Mouse (Mus musculus) testis, adult 2 months (tissue): ENCODE measurements around the gene Synj2.

ENCODE experiments used
- CTCF ChIP-seq: fragments of 200-500 bp; IDR thresholded peaks from 2 replicates; pipeline ENCODE4 v1.5.1; 2012; ENCODE audit warnings: low read depth, mild to moderate bottlenecking, inconsistent platforms, low read length, moderate library complexity; ENCODE audit not compliant: control insufficient read depth, insufficient read depth, insufficient replicate concordance
- POLR2A ChIP-seq: fragments of 200-500 bp; IDR thresholded peaks from 2 replicates; pipeline ENCODE4 v1.6.1; 2012; ENCODE audit warnings: low read depth, mild to moderate bottlenecking, inconsistent platforms, low read length, moderate library complexity; ENCODE audit not compliant: control insufficient read depth

DNA sequence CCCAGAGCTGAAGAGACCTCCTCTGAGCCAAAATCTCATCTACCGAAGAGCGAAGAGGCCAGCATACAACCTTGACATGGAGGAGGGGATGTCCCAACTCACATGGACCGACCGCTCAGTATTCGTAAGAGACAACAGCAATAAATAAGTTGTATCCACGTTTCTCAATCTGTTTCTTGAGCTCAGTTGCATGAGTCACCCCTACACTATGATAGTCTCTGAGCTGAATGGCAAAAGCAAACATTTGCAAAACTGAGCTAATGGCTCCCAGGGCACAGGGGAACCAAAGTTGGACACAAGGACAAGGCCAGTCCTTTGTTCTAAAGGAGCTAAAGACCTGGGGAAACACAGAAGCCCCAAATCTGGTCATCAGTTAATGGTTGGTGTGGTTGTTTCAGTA is 128.8 kb downstream of the Synj2 start:
- TF ChIP-seq CTCF (no peak), POLR2A (no peak)
